Mouse (Mus musculus) liver, embryonic 13.5 days (tissue): ENCODE measurements around the gene Tmem211. TPM values are rescaled to one million over a fixed set of nuclear protein-coding genes. Genes with fewer than 3 reads are reported as not detected.

Experiments used
- ATAC-seq: fragments of 200-750 bp; cut with Nextera tagmentation; 2 replicates; pipeline ENCODE4 v1.8.0; 2017; ENCODE audit warnings: low read depth, mild to moderate bottlenecking, moderate number of reproducible peaks, moderate library complexity
- DNase-seq: peaks from one replicate; pipeline ENCODE4 v3.0.0; 2022
- H3K27ac ChIP-seq: fragments of 300-500 bp; sonication (generic); 2 replicates; pipeline ENCODE4 v1.5.1; 2015; ENCODE audit warnings: moderate library complexity, mild to moderate bottlenecking, inconsistent platforms
- H3K27me3 ChIP-seq: fragments of 300-500 bp; sonication (generic); 2 replicates; pipeline ENCODE4 v1.6.1; 2015; ENCODE audit warnings: mild to moderate bottlenecking, inconsistent platforms
- H3K36me3 ChIP-seq: fragments of 300-500 bp; sonication (generic); 2 replicates; pipeline ENCODE4 v1.6.1; 2015; ENCODE audit warnings: mild to moderate bottlenecking, inconsistent platforms
- H3K4me1 ChIP-seq: fragments of 300-500 bp; sonication (generic); replicated peaks from 2 replicates; pipeline ENCODE4 v1.6.1; 2015; ENCODE audit warnings: inconsistent platforms
- H3K4me2 ChIP-seq: fragments of 300-500 bp; sonication (generic); 2 replicates; pipeline ENCODE4 v1.6.1; 2015; ENCODE audit warnings: inconsistent platforms, mild to moderate bottlenecking, moderate library complexity
- H3K4me3 ChIP-seq: fragments of 300-500 bp; sonication (generic); replicated peaks from 2 replicates; pipeline ENCODE4 v1.5.1; 2015; ENCODE audit warnings: mild to moderate bottlenecking, inconsistent platforms
- H3K9ac ChIP-seq: fragments of 300-500 bp; sonication (generic); 2 replicates; pipeline ENCODE4 v1.6.1; 2015; ENCODE audit warnings: mild to moderate bottlenecking, inconsistent platforms
- H3K9me3 ChIP-seq: fragments of 300-500 bp; sonication (generic); replicated peaks from 2 replicates; pipeline ENCODE4 v1.6.1; 2016; ENCODE audit warnings: inconsistent platforms
- WGBS: fragments of 180-500 bp; shearing (Covaris S2); methylation state at CpG from one replicate; pipeline ENCODE4 v1.1.7; 2015; ENCODE audit not compliant: insufficient replicate concordance; 5-methylcytosine and 5-hydroxymethylcytosine counted together
- polyA plus RNA-seq: library from polyadenylated mRNA; unstranded; fragments of >200 nt; fragmentation: Nextera tagmentation; extraction: Ambion mirVana; gene quantifications from 2 replicates; pipeline ENCODE4 v1.2.1, GENCODE M21; 2015

The Tmem211 gene
- polyA plus RNA-seq, 1 experiment from 2014 or later = not detected

DNA sequence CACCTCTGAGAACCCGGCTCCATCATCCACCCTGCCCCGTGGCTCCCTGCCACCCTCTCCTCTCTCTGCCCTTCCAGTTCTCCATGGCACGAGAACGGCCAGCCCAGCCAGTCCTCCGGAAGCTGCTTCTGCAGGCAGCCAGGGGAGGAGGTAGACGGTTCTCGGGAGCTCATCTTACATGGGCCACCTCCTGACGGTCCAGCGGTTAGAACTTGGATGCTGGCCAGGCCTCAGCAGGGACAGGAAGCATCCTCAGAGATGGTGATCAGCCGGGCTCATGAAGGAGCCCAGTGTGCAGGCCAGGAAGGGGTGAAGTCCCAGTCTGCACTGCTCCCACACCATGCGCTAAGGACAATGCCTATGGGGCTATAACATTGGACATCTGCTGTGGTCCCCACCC lies 12.3 kb upstream of the Tmem211 start:
- no peaks in the 10 kb centered on the region for H3K27me3 ChIP-seq
- WGBS = 60% methylated on average over 11 of the region's 11 CpGs
- DNase-seq = no peak

GRCm38 (mm10) chr5:113215610-113216011 lies 11.1 kb upstream of the Tmem211 start:
- no peaks in the 10 kb centered on the region for H3K36me3 ChIP-seq
- H3K9me3 ChIP-seq = no peaks in the 10 kb centered on the region
- DNase-seq (no peak), ATAC-seq (no peak)
- H3K27ac ChIP-seq = no peak overlapping the region
- peaks cover 20% of the 10 kb centered on the region for H3K4me1 ChIP-seq
- WGBS = 69% methylated on average over 9 of the region's 9 CpGs
- peaks cover 8% of the 10 kb centered on the region for H3K27me3 ChIP-seq
- no peak overlapping the region for H3K9ac ChIP-seq
- H3K4me3 ChIP-seq = no peak overlapping the region
- H3K4me2 ChIP-seq = no peak overlapping the region

More for the DNA sequence above, 12.3 kb upstream of the Tmem211 start:
- Histone ChIP-seq H3K9me3 (no peaks in the 10 kb centered on the region), H3K4me1 (peaks cover 27% of the 10 kb centered on the region), H3K9ac (no peak overlapping the region), H3K4me3 (no peak overlapping the region), H3K27ac (no peak overlapping the region), H3K36me3 (no peaks in the 10 kb centered on the region), H3K4me2 (no peak overlapping the region)
- ATAC-seq = no peak

GRCm38 (mm10) chr5:113216328-113216960 lies 10.3 kb upstream of the Tmem211 start:
- WGBS = 64% methylated on average over 14 of the region's 14 CpGs
- peaks cover 21% of the 10 kb centered on the region for H3K4me1 ChIP-seq
- H3K4me3 ChIP-seq = no peak overlapping the region
- no peaks in the 10 kb centered on the region for H3K36me3 ChIP-seq
- H3K27me3 ChIP-seq = peaks cover 14% of the 10 kb centered on the region
- H3K4me2 ChIP-seq = no peak overlapping the region
- no peak overlapping the region for H3K9ac ChIP-seq
- no peak for ATAC-seq
- no peak overlapping the region for H3K27ac ChIP-seq
- no peaks in the 10 kb centered on the region for H3K9me3 ChIP-seq
- no peak for DNase-seq

- Histone ChIP-seq H3K36me3 (no peaks in the 10 kb centered on the region), H3K4me3 (no peak overlapping the region), H3K4me1 (peaks cover 21% of the 10 kb centered on the region), H3K9ac (no peak overlapping the region), H3K9me3 (no peaks in the 10 kb centered on the region), H3K27ac (no peak overlapping the region), H3K27me3 (peaks cover 14% of the 10 kb centered on the region), H3K4me2 (no peak overlapping the region)
- ATAC-seq (no peak), DNase-seq (no peak)
- WGBS = 70% methylated on average over 12 of the region's 12 CpGs
These were observed 9.6 kb upstream of the Tmem211 start for GRCm38 (mm10) chr5:113217076-113217475.

DNA sequence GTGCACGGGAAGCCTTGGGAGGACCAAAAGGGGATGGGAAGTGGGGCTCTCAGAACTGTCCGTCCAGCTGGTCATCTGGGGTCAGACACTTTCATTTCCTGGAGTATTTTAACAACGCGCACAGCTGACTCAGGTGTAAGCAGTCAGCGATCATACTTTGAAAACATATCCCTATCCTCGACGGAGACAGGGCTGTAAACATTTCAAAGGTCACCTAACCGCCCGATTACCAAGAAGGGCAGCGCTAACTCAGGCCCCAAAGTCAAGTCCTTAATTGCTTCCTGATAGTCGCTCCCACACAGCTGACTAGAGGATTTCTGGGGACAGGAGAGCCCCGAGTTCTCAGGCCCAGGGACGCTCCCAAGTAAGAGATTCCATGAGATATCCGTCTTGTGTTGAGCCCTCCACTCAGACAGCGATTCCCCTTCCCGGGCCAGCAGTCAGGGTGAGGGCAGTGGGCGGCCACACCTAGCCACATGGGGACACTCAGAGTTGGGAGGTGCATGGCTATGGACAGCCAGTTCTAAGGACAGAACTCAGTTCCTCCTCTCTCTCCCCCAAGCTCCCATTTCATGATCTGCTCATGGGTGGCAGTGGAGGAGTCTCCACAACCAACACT lies 8.0 kb upstream of the Tmem211 start:
- ATAC-seq = no peak
- WGBS = 63% methylated on average over 17 of the region's 17 CpGs
- Histone ChIP-seq H3K9ac (no peak overlapping the region), H3K4me3 (0 out of 2 replicates have a peak overlapping the region, but pooled peaks have one; percentile 8), H3K4me1 (peaks cover 21% of the 10 kb centered on the region), H3K9me3 (no peaks in the 10 kb centered on the region), H3K27ac (no peak overlapping the region), H3K4me2 (peak overlapping the region; percentile 26), H3K36me3 (no peaks in the 10 kb centered on the region), H3K27me3 (peaks cover 15% of the 10 kb centered on the region)
- DNase-seq = no peak

GRCm38 (mm10) chr5:113219450-113219849 lies 7.3 kb upstream of the Tmem211 start:
- Histone ChIP-seq H3K4me2 (peak overlapping the region; percentile 77), H3K9me3 (no peaks in the 10 kb centered on the region), H3K36me3 (no peaks in the 10 kb centered on the region), H3K9ac (no peak overlapping the region), H3K4me1 (peaks cover 21% of the 10 kb centered on the region), H3K27ac (no peak overlapping the region), H3K27me3 (peaks cover 21% of the 10 kb centered on the region), H3K4me3 (no peak overlapping the region)
- ATAC-seq (peak; percentile 17; the same call in 1 of the 2 replicates), DNase-seq (no peak)
- 66% methylated on average over 6 of the region's 6 CpGs for WGBS

DNA sequence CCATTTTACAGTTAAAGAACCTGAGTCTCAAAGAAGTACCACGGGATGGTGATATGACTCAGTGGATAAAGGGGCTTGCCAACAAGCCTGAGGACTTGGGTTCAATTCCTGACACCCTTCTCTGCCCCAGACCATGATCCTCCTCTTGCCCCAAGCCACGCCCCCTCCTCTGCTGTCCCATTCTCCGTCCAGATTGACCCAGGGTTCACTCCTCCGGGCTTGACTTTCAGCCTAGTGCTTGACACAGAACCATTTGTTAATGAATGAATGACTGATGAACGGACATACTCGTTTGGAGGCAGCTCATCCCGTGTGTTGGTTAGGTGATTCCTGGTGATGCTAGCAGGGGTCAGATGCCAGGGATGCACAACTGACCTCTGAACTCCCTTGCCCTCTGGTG lies 6.8 kb upstream of the Tmem211 start:
- H3K9me3 ChIP-seq = no peaks in the 10 kb centered on the region
- no peak overlapping the region for H3K9ac ChIP-seq
- 55% methylated on average over 7 of the region's 7 CpGs for WGBS
- ATAC-seq (no peak), DNase-seq (no peak)
- H3K4me1 ChIP-seq = peaks cover 21% of the 10 kb centered on the region
- H3K27ac ChIP-seq = peak overlapping the region; percentile 66; the same call in 1 of the 2 replicates
- peaks cover 24% of the 10 kb centered on the region for H3K27me3 ChIP-seq
- peak overlapping the region; percentile 77 for H3K4me2 ChIP-seq
- no peak overlapping the region for H3K4me3 ChIP-seq
- no peaks in the 10 kb centered on the region for H3K36me3 ChIP-seq

DNA sequence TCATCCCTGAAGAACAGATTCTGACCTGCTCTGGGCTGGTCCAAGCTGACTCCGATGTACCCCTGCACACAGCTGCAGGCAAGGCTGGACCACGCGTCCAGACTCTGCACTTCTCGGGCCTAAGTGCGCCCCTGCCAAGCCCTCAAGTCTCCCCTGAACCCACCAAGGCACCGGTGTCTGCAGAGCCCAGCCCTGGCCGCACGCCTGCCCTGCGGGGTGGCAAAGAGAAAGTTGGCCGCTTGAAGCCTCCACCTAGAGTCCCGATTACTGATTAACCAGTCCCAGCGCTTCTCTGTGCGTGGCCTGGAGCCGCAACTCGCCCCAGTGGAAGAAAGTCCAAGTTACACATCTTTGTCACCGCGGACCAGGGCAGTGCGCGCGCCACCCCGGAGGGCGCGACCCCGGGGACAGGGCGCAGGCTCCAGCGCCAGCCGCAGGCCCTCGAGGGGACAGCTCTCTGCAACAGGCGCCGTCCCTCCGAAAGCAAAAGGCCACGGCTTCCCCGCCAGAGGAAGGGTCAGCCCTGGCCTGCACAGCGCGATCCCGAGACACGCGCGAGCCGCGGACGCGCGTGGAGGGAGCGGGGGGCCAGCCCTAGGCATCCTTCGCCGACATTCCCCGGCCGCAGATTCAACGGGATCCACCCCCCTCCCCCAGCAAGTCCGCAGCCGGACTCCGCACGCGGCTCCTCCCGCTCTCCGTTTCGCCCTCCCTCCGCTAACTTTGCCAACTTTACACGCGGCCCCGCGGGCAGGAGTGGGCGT lies 6.1 kb upstream of the Tmem211 start:
- DNase-seq (no peak), ATAC-seq (peak; percentile 66)
- H3K9ac ChIP-seq = peak overlapping the region; percentile 58
- peaks cover 21% of the 10 kb centered on the region for H3K4me1 ChIP-seq
- no peaks in the 10 kb centered on the region for H3K36me3 ChIP-seq
- peak overlapping the region; percentile 62 for H3K4me3 ChIP-seq
- peak overlapping the region; percentile 77 for H3K4me2 ChIP-seq
- H3K27me3 ChIP-seq = peaks cover 31% of the 10 kb centered on the region
- no peaks in the 10 kb centered on the region for H3K9me3 ChIP-seq
- 4% methylated on average over 64 of the region's 64 CpGs for WGBS
- H3K27ac ChIP-seq = peak overlapping the region; percentile 77

- Histone ChIP-seq H3K36me3 (no peaks in the 10 kb centered on the region), H3K9me3 (no peaks in the 10 kb centered on the region), H3K4me1 (peaks cover 28% of the 10 kb centered on the region), H3K27ac (peak within 1 kb of the TSS; percentile 77), H3K27me3 (peaks cover 38% of the 10 kb centered on the region), H3K9ac (peak within 1 kb of the TSS; percentile 58), H3K4me3 (peak within 1 kb of the TSS; percentile 62), H3K4me2 (peak within 1 kb of the TSS; percentile 77)
- WGBS = 8% methylated on average over 61 of the region's 62 CpGs
- peak; percentile 23; the same call in 1 of the 2 replicates for ATAC-seq
- DNase-seq = peak; percentile 15
These were observed 5.4 kb upstream of the Tmem211 start, which contains the start of gene 2900026A02Rik for GRCm38 (mm10) chr5:113221147-113221865. TSS of gene 2900026A02Rik (minus strand) at chr5:113221236.

DNA sequence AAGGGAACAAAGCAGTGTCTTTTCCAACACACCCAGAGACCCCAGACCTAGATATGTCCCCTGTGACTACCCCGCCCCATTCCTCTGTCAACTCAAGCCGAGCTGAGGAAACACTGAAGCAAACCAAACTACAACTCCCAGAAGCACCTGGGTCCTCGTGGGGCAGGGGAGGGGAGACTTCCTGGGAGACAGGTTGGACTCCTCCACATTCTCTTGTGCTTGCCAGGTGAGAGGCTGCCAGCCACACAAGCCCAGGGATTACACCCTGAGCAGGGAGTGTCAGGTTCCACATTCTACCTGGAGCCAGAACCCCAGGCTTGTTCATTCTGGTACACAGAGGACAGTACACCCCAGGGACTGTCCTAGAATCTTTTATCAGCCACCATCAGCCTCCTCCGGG lies 2.8 kb upstream of the Tmem211 start:
- WGBS = 34% methylated on average over 4 of the region's 4 CpGs
- no peak for ATAC-seq
- no peak overlapping the region for H3K27ac ChIP-seq

GRCm38 (mm10) chr5:113225271-113225670 lies 1.4 kb upstream of the Tmem211 start:
- H3K4me3 ChIP-seq = no peak overlapping the region
- ATAC-seq = no peak
- 10% methylated on average over 10 of the region's 10 CpGs for WGBS

More for the DNA sequence above, 2.8 kb upstream of the Tmem211 start:
- H3K27me3 ChIP-seq = peaks cover 39% of the 10 kb centered on the region
- no peak for DNase-seq
- no peak overlapping the region for H3K4me2 ChIP-seq
- no peak overlapping the region for H3K4me3 ChIP-seq
- no peaks in the 10 kb centered on the region for H3K36me3 ChIP-seq
- H3K9me3 ChIP-seq = no peaks in the 10 kb centered on the region
- peaks cover 22% of the 10 kb centered on the region for H3K4me1 ChIP-seq
- H3K9ac ChIP-seq = no peak overlapping the region

More at GRCm38 (mm10) chr5:113225271-113225670, 1.4 kb upstream of the Tmem211 start:
- no peak for DNase-seq
- peaks cover 18% of the 10 kb centered on the region for H3K4me1 ChIP-seq
- H3K9ac ChIP-seq = no peak overlapping the region
- H3K27me3 ChIP-seq = peaks cover 34% of the 10 kb centered on the region
- no peaks in the 10 kb centered on the region for H3K36me3 ChIP-seq
- no peak overlapping the region for H3K4me2 ChIP-seq
- no peaks in the 10 kb centered on the region for H3K9me3 ChIP-seq
- H3K27ac ChIP-seq = no peak overlapping the region
